Mouse (Mus musculus) olfactory bulb, adult 2 months (tissue): ENCODE results near the gene Dnah12.
"Not testable (repeated sequence)": the region's sequence is repeated elsewhere in the genome, so short reads cannot be mapped to it uniquely, and the experiment has no call there.

Experiments used
- CTCF ChIP-seq: fragments of 200-500 bp; IDR thresholded peaks from 2 replicates; pipeline ENCODE4 v1.5.1; 2012; ENCODE audit warnings: low read depth, mild to moderate bottlenecking, low read length, moderate library complexity; ENCODE audit not compliant: insufficient read depth
- POLR2A ChIP-seq: fragments of 200-500 bp; IDR thresholded peaks from 2 replicates; pipeline ENCODE4 v1.6.1; 2012; ENCODE audit warnings: mild to moderate bottlenecking, low read depth, low read length, moderate library complexity; ENCODE audit not compliant: insufficient read depth

- not testable (repeated sequence) for TF ChIP-seq CTCF, POLR2A
Measured at GRCm38 (mm10) chr14:26671870-26672615, 21.0 kb upstream of the Dnah12 start.
